Mouse (Mus musculus) stomach, postnatal 0 days (tissue): ENCODE measurements around the gene Clcn7. TPM values are rescaled to one million over a fixed set of nuclear protein-coding genes. Genes with fewer than 3 reads are reported as not detected.

ENCODE experiments used
- ATAC-seq: fragments of 200-750 bp; cut with Nextera tagmentation; 2 replicates; pipeline ENCODE4 v1.8.0; 2017; ENCODE audit not compliant: low FRiP score, low TSS enrichment
- DNase-seq: peaks from one replicate; pipeline ENCODE4 v3.0.0-alpha.2; 2016; ENCODE audit warnings: low spot score
- H3K27ac ChIP-seq: fragments of 300-500 bp; sonication (generic); replicated peaks from 2 replicates; pipeline ENCODE4 v1.5.1; 2014; ENCODE audit warnings: mild to moderate bottlenecking, control low read depth
- H3K27me3 ChIP-seq: fragments of 300-500 bp; sonication (generic); 2 replicates; pipeline ENCODE4 v1.6.1; 2014; ENCODE audit warnings: low read length; ENCODE audit not compliant: control insufficient read depth, insufficient read depth
- H3K36me3 ChIP-seq: fragments of 300-500 bp; sonication (generic); 2 replicates; pipeline ENCODE4 v1.6.1; 2014; ENCODE audit warnings: low read length, mixed read lengths; ENCODE audit not compliant: control insufficient read depth, insufficient read depth
- H3K4me1 ChIP-seq: fragments of 300-500 bp; sonication (generic); replicated peaks from 2 replicates; pipeline ENCODE4 v1.6.1; 2014; ENCODE audit warnings: antibody characterized with exemption; ENCODE audit not compliant: control insufficient read depth, insufficient read depth
- H3K4me2 ChIP-seq: fragments of 300-500 bp; sonication (generic); replicated peaks from 2 replicates; pipeline ENCODE4 v1.6.1; 2014; ENCODE audit warnings: low read depth, mild to moderate bottlenecking, control low read depth, moderate library complexity
- H3K4me3 ChIP-seq: fragments of 300-500 bp; sonication (generic); 2 replicates; pipeline ENCODE4 v1.5.1; 2014; ENCODE audit warnings: low read depth, low read length, control low read depth
- H3K9ac ChIP-seq: fragments of 300-500 bp; sonication (generic); 2 replicates; pipeline ENCODE4 v1.6.1; 2014; ENCODE audit warnings: mild to moderate bottlenecking, low read length, control low read depth, mixed read lengths
- H3K9me3 ChIP-seq: fragments of 300-500 bp; sonication (generic); 2 replicates; pipeline ENCODE4 v1.6.1; 2016; ENCODE audit warnings: low read length; ENCODE audit not compliant: control insufficient read depth
- CTCF ChIP-seq: IDR thresholded peaks from 2 replicates; pipeline ENCODE4 v1.5.1; 2016; ENCODE audit warnings: antibody characterized with exemption, low read depth, mild to moderate bottlenecking, moderate library complexity
- EP300 ChIP-seq: optimal IDR thresholded peaks from 2 replicates; pipeline ENCODE3; 2016; ENCODE audit warnings: antibody characterized with exemption
- WGBS: fragments of 180-500 bp; shearing (Covaris S2); extraction: QIAGEN DNeasy Blood & Tissue Kit; methylation state at CpG from one replicate; pipeline ENCODE4 v1.1.7; 2014; 5-methylcytosine and 5-hydroxymethylcytosine counted together
- polyA plus RNA-seq: library from polyadenylated mRNA; unstranded; fragments of >200 nt; fragmentation: Nextera tagmentation; extraction: Ambion mirVana; gene quantifications from 2 replicates; pipeline ENCODE4 v1.2.1, GENCODE M21; 2015

Gene Clcn7
- polyA plus RNA-seq, 1 experiment from 2014 or later: 10.5 TPM

DNA sequence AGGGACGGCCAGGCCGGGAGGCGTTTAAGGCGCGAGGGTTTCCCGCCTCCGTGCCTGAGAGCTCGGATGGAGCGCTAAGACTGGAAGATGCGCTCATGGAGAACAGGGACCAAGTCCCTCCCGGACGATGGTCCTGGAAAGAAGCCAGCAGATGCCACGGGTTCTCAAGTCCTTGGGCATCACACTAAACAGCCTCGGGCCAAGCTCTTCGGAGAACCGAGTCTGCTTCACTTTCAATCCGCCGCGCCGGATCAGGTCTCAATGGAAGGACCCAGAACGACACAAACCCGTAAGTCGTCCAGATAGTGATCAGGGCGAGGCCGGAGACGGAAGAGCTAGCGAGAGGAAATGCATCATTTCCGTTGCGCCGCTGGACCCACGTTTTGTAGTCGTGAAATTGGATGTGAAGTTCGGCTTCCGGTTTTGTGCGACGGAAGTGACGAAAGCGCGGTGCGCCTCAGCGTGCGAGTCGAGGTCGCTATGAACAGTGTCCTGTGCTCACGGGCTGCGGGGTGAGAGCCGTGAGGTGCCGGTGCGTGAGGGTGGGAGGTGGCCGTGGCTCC is 51.0 kb downstream of the Clcn7 start, which contains the start of gene BC003965:
BC003965 (plus strand) TSS at position 426 of the 563 bp plus-strand sequence.
- Histone ChIP-seq H3K9ac (peak within 1 kb of the TSS; percentile 85), H3K9me3 (no peaks in the 10 kb centered on the region), H3K36me3 (no peaks in the 10 kb centered on the region), H3K4me2 (peak within 1 kb of the TSS; percentile 99), H3K27ac (peak within 1 kb of the TSS; percentile 94), H3K4me1 (no peaks in the 10 kb centered on the region), H3K4me3 (peak within 1 kb of the TSS; percentile 89), H3K27me3 (no peaks in the 10 kb centered on the region)
- ATAC-seq (peak; percentile 92), DNase-seq (peak; percentile 98)
- TF ChIP-seq EP300 (no peak), CTCF (no peak)
- under 1% methylated on average over 50 of the region's 50 CpGs for WGBS

DNA sequence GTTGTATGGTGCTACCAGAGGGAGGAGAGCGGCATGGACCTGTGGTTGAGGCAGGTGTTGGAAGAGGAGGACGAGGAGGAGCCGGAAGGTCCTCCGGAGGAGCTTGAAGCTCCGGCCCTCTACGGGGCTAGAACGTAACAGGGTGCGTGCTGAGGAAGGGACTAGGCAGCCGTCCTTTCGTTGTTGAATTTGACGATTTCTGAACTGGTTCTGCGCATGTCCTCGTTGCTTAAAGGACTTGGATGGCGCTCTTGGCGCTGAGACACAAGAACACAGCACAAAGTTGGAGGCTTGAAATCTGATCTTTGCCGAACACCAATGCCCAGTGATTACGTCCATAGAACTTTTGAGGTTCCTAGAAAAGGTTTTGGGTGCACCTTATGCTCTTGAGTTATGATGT is 51.8 kb downstream of the Clcn7 start:
- Histone ChIP-seq H3K27ac (peak overlapping the region; percentile 94), H3K9me3 (no peaks in the 10 kb centered on the region), H3K4me1 (peaks cover 2% of the 10 kb centered on the region; the same call in 1 of the 2 replicates), H3K9ac (peak overlapping the region; percentile 85), H3K4me3 (peak overlapping the region; percentile 89), H3K36me3 (no peaks in the 10 kb centered on the region), H3K4me2 (peak overlapping the region; percentile 99), H3K27me3 (no peaks in the 10 kb centered on the region)
- 8% methylated on average over 17 of the region's 17 CpGs for WGBS
- peak; percentile 19; the same call in 1 of the 2 replicates for ATAC-seq
- TF ChIP-seq CTCF: no peak
- no peak for TF ChIP-seq EP300
- no peak for DNase-seq

DNA sequence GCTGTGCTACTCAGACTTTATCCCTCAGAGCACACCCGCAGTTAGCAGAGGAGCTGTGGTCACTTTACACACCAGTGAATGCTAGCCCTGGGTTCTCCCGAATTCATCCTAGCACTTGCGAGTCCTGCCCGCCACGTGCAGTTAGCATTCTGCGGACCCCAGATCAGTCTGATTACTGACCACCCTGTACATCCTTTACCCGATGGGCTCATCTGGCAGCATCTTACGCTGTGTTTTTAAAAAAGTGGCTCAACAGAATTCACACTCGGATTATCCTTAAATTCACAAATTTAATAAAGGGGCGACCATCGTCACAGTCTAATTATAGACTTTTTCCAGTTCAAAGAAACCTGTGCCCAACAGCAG is 54.6 kb downstream of the Clcn7 start:
- peak overlapping the region; percentile 80 for H3K4me2 ChIP-seq
- ATAC-seq (no peak), DNase-seq (no peak)
- WGBS: 4% methylated on average over 11 of the region's 11 CpGs
- TF ChIP-seq CTCF: no peak
- no peak for TF ChIP-seq EP300
- H3K27ac ChIP-seq: peak overlapping the region; percentile 90
- H3K9ac ChIP-seq: peak overlapping the region; percentile 93
- no peaks in the 10 kb centered on the region for H3K27me3 ChIP-seq
- H3K4me1 ChIP-seq: peaks cover 2% of the 10 kb centered on the region; the same call in 1 of the 2 replicates
- no peaks in the 10 kb centered on the region for H3K9me3 ChIP-seq
- H3K4me3 ChIP-seq: peak overlapping the region; percentile 98
- peaks cover 5% of the 10 kb centered on the region; the same call in 1 of the 2 replicates for H3K36me3 ChIP-seq

DNA sequence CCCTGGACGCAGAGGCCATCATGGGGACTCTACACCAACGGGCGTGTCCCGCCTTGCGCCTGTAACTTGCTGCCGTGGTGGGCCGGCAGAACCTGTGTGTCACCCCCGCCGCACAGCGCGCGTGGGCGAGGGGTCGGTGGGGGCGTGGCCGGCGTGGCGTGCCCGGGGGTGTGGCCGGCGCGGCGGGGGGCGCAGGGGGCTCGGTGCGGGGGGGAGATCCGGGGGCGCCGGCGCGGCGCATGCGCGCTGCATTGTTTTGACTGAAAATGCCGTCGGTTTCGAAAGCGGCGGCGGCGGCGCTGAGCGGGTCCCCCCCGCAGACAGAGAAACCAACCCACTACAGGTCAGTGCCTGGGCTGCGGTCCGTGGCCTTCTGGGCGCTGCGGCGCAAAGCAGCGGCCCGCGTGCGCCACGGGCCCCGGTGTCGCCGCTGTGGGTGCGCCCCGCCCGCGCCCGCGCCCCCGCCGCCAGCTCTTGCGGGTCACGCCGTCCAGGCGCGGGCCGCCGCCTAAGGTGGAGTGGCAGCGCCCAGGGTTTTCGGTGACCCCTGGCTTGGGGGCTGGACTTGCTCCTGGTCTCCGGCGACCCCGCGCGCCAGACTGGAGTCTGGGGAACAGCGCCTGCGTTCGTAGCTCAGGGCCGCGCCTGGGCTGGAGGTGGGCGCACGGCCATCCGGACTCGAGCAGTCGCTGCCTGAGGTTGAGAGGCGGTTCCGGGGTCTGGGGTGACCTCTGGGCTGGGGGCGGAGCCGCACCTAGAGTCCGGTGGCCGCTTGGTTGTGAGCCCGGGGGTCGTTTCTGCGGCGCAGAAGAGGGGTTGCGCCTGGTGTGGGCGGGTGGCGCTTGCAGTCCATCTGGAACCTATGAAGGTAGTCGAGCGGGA is 55.2 kb downstream of the Clcn7 start, which contains the start of gene Unkl:
Unkl (plus strand) TSS at position 248 of the 882 bp plus-strand sequence.
- WGBS: under 1% methylated on average over 84 of the region's 104 CpGs
- Histone ChIP-seq H3K27ac (peak within 1 kb of the TSS; percentile 90), H3K4me1 (peaks cover 2% of the 10 kb centered on the region; the same call in 1 of the 2 replicates), H3K27me3 (no peaks in the 10 kb centered on the region), H3K36me3 (peaks cover 5% of the 10 kb centered on the region; the same call in 1 of the 2 replicates), H3K4me2 (peak within 1 kb of the TSS; percentile 80), H3K9ac (peak within 1 kb of the TSS; percentile 93), H3K4me3 (peak within 1 kb of the TSS; percentile 98), H3K9me3 (no peaks in the 10 kb centered on the region)
- TF ChIP-seq EP300 (no peak), CTCF (no peak)
- DNase-seq: peak; percentile 78
- ATAC-seq: peak; percentile 47

DNA sequence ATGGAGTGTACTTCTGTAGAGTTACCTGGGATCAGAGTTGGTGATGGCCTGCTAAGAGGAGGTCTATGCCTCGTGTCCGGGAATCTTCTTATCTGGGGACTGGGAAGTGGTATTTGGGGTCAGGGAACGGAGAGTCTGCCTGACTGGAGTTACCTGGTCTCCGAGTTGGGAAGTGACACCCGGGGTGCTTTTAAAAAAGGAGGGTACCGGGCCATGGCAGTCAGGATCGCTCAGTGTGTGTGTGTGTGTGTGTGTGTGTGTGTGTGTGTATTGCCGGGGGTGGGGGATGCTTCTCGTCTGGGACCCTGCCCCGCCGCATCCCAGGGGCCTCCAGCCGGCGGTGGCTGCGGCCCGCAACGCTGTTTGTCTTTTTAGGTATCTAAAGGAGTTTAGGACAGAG is 55.9 kb downstream of the Clcn7 start:
- no peak for ATAC-seq

More for the DNA sequence above, 55.9 kb downstream of the Clcn7 start:
- 1% methylated on average over 16 of the region's 16 CpGs for WGBS
- no peaks in the 10 kb centered on the region for H3K27me3 ChIP-seq
- no peak for TF ChIP-seq CTCF
- peak overlapping the region; percentile 80 for H3K4me2 ChIP-seq
- peak overlapping the region; percentile 93 for H3K9ac ChIP-seq
- peak overlapping the region; percentile 98 for H3K4me3 ChIP-seq
- no peaks in the 10 kb centered on the region for H3K9me3 ChIP-seq
- no peak for DNase-seq
- peaks cover 2% of the 10 kb centered on the region; the same call in 1 of the 2 replicates for H3K4me1 ChIP-seq
- peaks cover 8% of the 10 kb centered on the region; the same call in 1 of the 2 replicates for H3K36me3 ChIP-seq
- peak overlapping the region; percentile 90 for H3K27ac ChIP-seq
